Comparison of ENCODE assay signal across 46 mouse cellular contexts in the genomic region with DNA sequence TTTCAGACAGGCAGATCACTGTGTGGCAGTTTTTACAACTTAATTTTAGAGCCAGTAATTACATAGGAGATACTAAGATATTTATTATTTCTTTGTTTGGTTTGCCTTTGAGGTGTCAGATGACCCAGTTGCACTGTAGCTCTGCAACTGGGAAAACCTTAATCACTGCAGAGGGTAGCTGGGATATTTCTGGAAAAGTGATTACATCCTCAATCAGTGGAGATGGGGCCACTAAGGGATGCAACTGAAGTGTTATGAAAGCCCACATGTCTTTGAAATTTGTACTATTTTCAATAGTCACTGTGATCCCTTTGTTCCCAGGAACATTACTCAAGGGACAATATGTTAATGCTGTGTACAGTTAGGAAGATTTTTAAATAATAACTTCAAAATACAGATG. TPM values are rescaled to one million over a fixed set of nuclear protein-coding genes. Genes with fewer than 3 reads are reported as not detected.
"Had no signal": no experiment of that assay in that cellular context is flagged by ENCODE, and none has a peak within 500 bp of the region (broad histone marks: within the 10 kb centered on the region; RNA-seq: fewer than 3 reads in every experiment).

A gene (plus strand): TSS at position 301 of the 400 bp plus-strand sequence.

- H3K9ac ChIP-seq: limb, embryonic 12.5 days; limb, embryonic 13.5 days; limb, embryonic 15.5 days; liver, embryonic 12.5 days; liver, embryonic 13.5 days; liver, embryonic 14.5 days; liver, embryonic 15.5 days; liver, postnatal 0 days; lung, embryonic 14.5 days; lung, embryonic 15.5 days; midbrain, embryonic 12.5 days; midbrain, embryonic 13.5 days; midbrain, embryonic 15.5 days had no signal

- H3K36me3 ChIP-seq: limb, embryonic 10.5 days; limb, embryonic 12.5 days; limb, embryonic 13.5 days; limb, embryonic 15.5 days; liver, embryonic 12.5 days; liver, embryonic 13.5 days; liver, embryonic 15.5 days; lung, embryonic 15.5 days; midbrain, embryonic 10.5 days; midbrain, embryonic 12.5 days; midbrain, embryonic 13.5 days; midbrain, embryonic 15.5 days had no signal

- H3K9me3 ChIP-seq: limb, embryonic 10.5 days; limb, embryonic 12.5 days; limb, embryonic 13.5 days; limb, embryonic 15.5 days; liver, embryonic 12.5 days; liver, embryonic 13.5 days; liver, embryonic 15.5 days; lung, embryonic 15.5 days; megakaryocyte, embryonic 14.5 days; midbrain, embryonic 10.5 days; midbrain, embryonic 12.5 days; midbrain, embryonic 13.5 days; midbrain, embryonic 15.5 days had no signal

- H3K27me3 ChIP-seq: limb, embryonic 12.5 days; limb, embryonic 13.5 days; limb, embryonic 15.5 days; liver, embryonic 12.5 days; liver, embryonic 13.5 days; liver, embryonic 15.5 days; lung, embryonic 15.5 days; megakaryocyte, embryonic 14.5 days; midbrain, embryonic 12.5 days; midbrain, embryonic 13.5 days; midbrain, embryonic 15.5 days had no signal

- ATAC-seq: liver, embryonic 12.5 days; liver, postnatal 0 days; lung, postnatal 0 days; midbrain, embryonic 13.5 days; midbrain, embryonic 15.5 days; midbrain, embryonic 16.5 days had no signal

- H3K4me1 ChIP-seq: limb, embryonic 10.5 days; limb, embryonic 12.5 days; limb, embryonic 13.5 days; limb, embryonic 15.5 days; liver, embryonic 12.5 days; liver, embryonic 13.5 days; liver, embryonic 15.5 days; lung, embryonic 15.5 days; megakaryocyte, embryonic 14.5 days; midbrain, embryonic 10.5 days; midbrain, embryonic 12.5 days; midbrain, embryonic 13.5 days; midbrain, embryonic 15.5 days had no signal

- H3K4me3 ChIP-seq: limb, embryonic 10.5 days; limb, embryonic 12.5 days; limb, embryonic 13.5 days; limb, embryonic 15.5 days; liver, embryonic 12.5 days; liver, embryonic 13.5 days; liver, embryonic 15.5 days; lung, embryonic 15.5 days; megakaryocyte, embryonic 14.5 days; midbrain, embryonic 10.5 days; midbrain, embryonic 12.5 days; midbrain, embryonic 13.5 days; midbrain, embryonic 15.5 days; myocyte had no signal

- H3K4me2 ChIP-seq: limb, embryonic 12.5 days; limb, embryonic 13.5 days; limb, embryonic 15.5 days; liver, embryonic 11.5 days; liver, embryonic 12.5 days; liver, embryonic 13.5 days; liver, embryonic 15.5 days; lung, embryonic 14.5 days; lung, embryonic 15.5 days; midbrain, embryonic 11.5 days; midbrain, embryonic 12.5 days; midbrain, embryonic 13.5 days; midbrain, embryonic 15.5 days had no signal

- H3K27ac ChIP-seq: limb, embryonic 10.5 days; limb, embryonic 12.5 days; limb, embryonic 13.5 days; limb, embryonic 15.5 days; liver, embryonic 12.5 days; liver, embryonic 13.5 days; liver, embryonic 14.5 days; liver, embryonic 15.5 days; lung, embryonic 15.5 days; macrophage; midbrain, embryonic 10.5 days; midbrain, embryonic 12.5 days; midbrain, embryonic 13.5 days; midbrain, embryonic 15.5 days had no signal

- DNase-seq: left cerebral cortex, postnatal 4 days; liver; liver, embryonic 13.5 days; liver, postnatal 0 days; lung, adult 18-20 months; lung, adult 2 months; lung, embryonic 14.5 days; lung, postnatal 10 days; lung, postnatal 14 days; lung, postnatal 36 days; lung, postnatal 4 days; midbrain, embryonic 14.5 days had no signal

RNA-seq across cellular contexts. Expression of the gene that starts here (rescaled TPM):
- total RNA-seq: left cerebral cortex, postnatal 10 days; left cerebral cortex, postnatal 14 days; left cerebral cortex, postnatal 25 days; left cerebral cortex, postnatal 36 days; left cerebral cortex, postnatal 4 days; liver, adult 2 months; megakaryocyte progenitor cell, adult 5-6 weeks; megakaryocyte, adult 5-6 weeks; megakaryocyte-erythroid progenitor cell, adult 5-6 weeks; midbrain, postnatal 0 days; monocyte, adult 5-6 weeks had no signal
- polyA plus RNA-seq: limb, embryonic 10.5 days; limb, embryonic 11.5 days; limb, embryonic 12.5 days; limb, embryonic 13.5 days; limb, embryonic 14.5 days; limb, embryonic 15.5 days; liver, adult 2 months; liver, embryonic 11.5 days; liver, embryonic 12.5 days; liver, embryonic 13.5 days; liver, embryonic 14.5 days; liver, embryonic 15.5 days; liver, embryonic 16.5 days; liver, postnatal 0 days; lung, adult 2 months; lung, embryonic 14.5 days; lung, embryonic 15.5 days; lung, embryonic 16.5 days; lung, postnatal 0 days; macrophage; midbrain, embryonic 10.5 days; midbrain, embryonic 11.5 days; midbrain, embryonic 12.5 days; midbrain, embryonic 13.5 days; midbrain, embryonic 14.5 days; midbrain, embryonic 15.5 days; midbrain, embryonic 16.5 days; midbrain, postnatal 0 days; myocyte; neural tube, embryonic 11.5 days had no signal
